Mouse (Mus musculus): Measurements from ENCODE around the gene Olfr1459. TPM values are rescaled to one million over a fixed set of nuclear protein-coding genes. Genes with fewer than 3 reads are reported as not detected.

Gene Olfr1459
- polyA plus RNA-seq (2016; fragmentation: Nextera tagmentation; extraction: Ambion mirVana), result not detected in 2 replicates

GRCm38 (mm10) chr19:13149449-13149848 lies at the start of gene Olfr1459:
Gene Olfr1459, minus strand, starts transcription at chr19:13149549.
- Histone ChIP-seq H3K4me3 (no peak within 1 kb of the TSS), H3K36me3 (replicated peaks) (no peaks in the 10 kb centered on the region), H3K27me3 (ENCODE audit: poor library complexity, severe bottlenecking) (no peaks in the 10 kb centered on the region), H3K9me3 (peaks cover 38% of the 10 kb centered on the region), H3K4me1 (no peaks in the 10 kb centered on the region), H3K27ac (no peak within 1 kb of the TSS)
- no peak for DNase-seq (ENCODE audit: extremely low spot score, low spot score)
- WGBS, result 79% methylated on average over 1 of the region's 1 CpGs

GRCm38 (mm10) chr19:13185434-13185833 lies 36.1 kb upstream of the Olfr1459 start, which contains the start of gene Olfr1462:
Gene Olfr1462, plus strand, starts transcription at chr19:13185734.
- no peak within 1 kb of the TSS for H3K4me3 ChIP-seq
- H3K27me3 ChIP-seq (ENCODE audit: poor library complexity, severe bottlenecking), result no peaks in the 10 kb centered on the region
- DNase-seq (ENCODE audit: extremely low spot score, low spot score), result no peak
- H3K27ac ChIP-seq, result no peak within 1 kb of the TSS
- H3K4me1 ChIP-seq, result no peaks in the 10 kb centered on the region
- 94% methylated on average over 1 of the region's 1 CpGs for WGBS
- peaks cover 53% of the 10 kb centered on the region for H3K9me3 ChIP-seq
- H3K36me3 ChIP-seq (replicated peaks), result no peaks in the 10 kb centered on the region

DNA sequence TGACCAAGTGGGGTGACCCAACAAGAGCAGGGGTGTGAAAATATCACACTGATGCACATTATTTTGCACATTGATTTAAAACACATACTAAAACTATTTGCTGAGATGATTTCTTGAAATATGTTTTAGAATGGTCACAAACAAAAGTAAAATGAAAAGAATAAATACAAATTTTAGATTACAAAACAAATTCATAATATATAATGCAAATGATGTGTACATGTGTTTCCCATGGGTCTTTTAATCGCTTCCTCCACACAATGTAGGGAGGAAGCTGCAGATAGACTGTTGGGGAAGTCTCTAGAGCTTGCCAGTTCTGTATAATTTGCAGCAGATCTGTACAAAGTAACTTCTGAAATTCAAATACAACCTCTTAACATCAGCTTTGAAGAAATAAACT lies 13.4 kb upstream of the Olfr1459 start, which contains the start of gene Olfr1461:
Gene Olfr1461 (plus strand): TSS at position 301 of the 400 bp plus-strand sequence.
- WGBS, result 51% methylated on average over 1 of the region's 1 CpGs
- Histone ChIP-seq H3K9me3 (peaks cover 9% of the 10 kb centered on the region), H3K27ac (no peak within 1 kb of the TSS), H3K36me3 (replicated peaks) (no peaks in the 10 kb centered on the region), H3K4me3 (no peak within 1 kb of the TSS), H3K4me1 (no peaks in the 10 kb centered on the region), H3K27me3 (ENCODE audit: poor library complexity, severe bottlenecking) (no peaks in the 10 kb centered on the region)
- DNase-seq (ENCODE audit: extremely low spot score, low spot score), result no peak

- 81% methylated on average over 3 of the region's 3 CpGs for whole genome bisulfite sequencing
- Histone ChIP-seq H3K27me3 (ENCODE audit: poor library complexity, severe bottlenecking) (no peaks in the 10 kb centered on the region), H3K9me3 (peaks cover 45% of the 10 kb centered on the region), H3K36me3 (replicated peaks) (no peaks in the 10 kb centered on the region), H3K4me3 (no peak within 1 kb of the TSS), H3K27ac (no peak within 1 kb of the TSS), H3K4me1 (no peaks in the 10 kb centered on the region)
- DNase-seq (ENCODE audit: extremely low spot score, low spot score), result no peak
Measured at GRCm38 (mm10) chr19:13106675-13107074, 42.7 kb downstream of the Olfr1459 start, which contains the start of gene Olfr1458. Gene Olfr1458, minus strand, starts transcription at chr19:13106775.

DNA sequence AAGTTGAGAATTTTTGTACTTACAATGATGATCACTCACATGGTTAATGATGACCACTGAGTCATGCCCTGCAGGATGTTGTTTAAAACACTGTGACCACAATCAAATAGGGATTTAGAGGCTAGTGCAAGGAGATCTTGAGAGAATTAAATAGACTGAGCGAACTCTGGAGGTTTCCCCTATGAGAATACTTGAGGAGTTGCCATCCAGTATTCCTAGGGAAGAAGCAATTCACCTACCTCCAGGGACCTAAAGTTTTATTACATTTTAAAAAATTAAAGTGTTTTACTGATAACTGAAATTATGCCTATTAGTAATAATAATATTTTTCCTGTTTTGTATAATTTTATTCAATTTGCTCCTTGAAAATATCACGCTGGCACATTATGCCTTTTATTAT lies 51.6 kb downstream of the Olfr1459 start, which contains the start of gene Olfr1457:
Gene Olfr1457 (minus strand): TSS at position 101 of the 400 bp plus-strand sequence.
- Histone ChIP-seq H3K27me3 (ENCODE audit: poor library complexity, severe bottlenecking) (no peaks in the 10 kb centered on the region), H3K36me3 (replicated peaks) (no peaks in the 10 kb centered on the region), H3K4me3 (no peak within 1 kb of the TSS), H3K27ac (no peak within 1 kb of the TSS), H3K4me1 (no peaks in the 10 kb centered on the region), H3K9me3 (peaks cover 22% of the 10 kb centered on the region)
- no peak for DNase-seq (ENCODE audit: extremely low spot score, low spot score)
- 69% methylated on average over 2 of the region's 2 CpGs for WGBS

- no peaks in the 10 kb centered on the region for H3K4me1 ChIP-seq
- H3K4me3 ChIP-seq, result no peak overlapping the region
- no peak for DNase-seq (ENCODE audit: extremely low spot score, low spot score)
- no peaks in the 10 kb centered on the region for H3K36me3 ChIP-seq (replicated peaks)
- WGBS, result 93% methylated on average over 1 of the region's 1 CpGs
- no peak overlapping the region for H3K27ac ChIP-seq
- no peaks in the 10 kb centered on the region for H3K27me3 ChIP-seq (ENCODE audit: poor library complexity, severe bottlenecking)
- peaks cover 36% of the 10 kb centered on the region for H3K9me3 ChIP-seq
Measured at GRCm38 (mm10) chr19:13093908-13094307, 55.4 kb downstream of the Olfr1459 start.

Other genes with a start within 250 kb of the Olfr1459 start
- gene Olfr1447, start 245.8 kb downstream of the Olfr1459 start, polyA plus RNA-seq (2016; fragmentation: Nextera tagmentation; extraction: Ambion mirVana), result not detected in 2 replicates
- not detected in 2 replicates for gene Olfr1448, start 225.1 kb downstream of the Olfr1459 start, polyA plus RNA-seq (2016; fragmentation: Nextera tagmentation; extraction: Ambion mirVana)
- not detected in 2 replicates for gene Olfr1449, start 218.7 kb downstream of the Olfr1459 start, polyA plus RNA-seq (2016; fragmentation: Nextera tagmentation; extraction: Ambion mirVana)
- not detected in 2 replicates for gene Olfr1450, start 199.3 kb downstream of the Olfr1459 start, polyA plus RNA-seq (2016; fragmentation: Nextera tagmentation; extraction: Ambion mirVana)
- not detected in 2 replicates for gene Olfr1451, start 154.5 kb downstream of the Olfr1459 start, polyA plus RNA-seq (2016; fragmentation: Nextera tagmentation; extraction: Ambion mirVana)
- not detected in 2 replicates for gene Olfr1453, start 121.2 kb downstream of the Olfr1459 start, polyA plus RNA-seq (2016; fragmentation: Nextera tagmentation; extraction: Ambion mirVana)
- not detected in 2 replicates for gene Olfr1454, start 88.9 kb downstream of the Olfr1459 start, polyA plus RNA-seq (2016; fragmentation: Nextera tagmentation; extraction: Ambion mirVana)
- not detected in 2 replicates for gene Olfr1457, start 51.7 kb downstream of the Olfr1459 start, polyA plus RNA-seq (2016; fragmentation: Nextera tagmentation; extraction: Ambion mirVana)
- not detected in 2 replicates for gene Olfr1458, start 42.8 kb downstream of the Olfr1459 start, polyA plus RNA-seq (2016; fragmentation: Nextera tagmentation; extraction: Ambion mirVana)
- not detected in 2 replicates for gene Olfr1461, start 13.5 kb upstream of the Olfr1459 start, polyA plus RNA-seq (2016; fragmentation: Nextera tagmentation; extraction: Ambion mirVana)
- gene Olfr1462, start 36.2 kb upstream of the Olfr1459 start, polyA plus RNA-seq (2016; fragmentation: Nextera tagmentation; extraction: Ambion mirVana), result not detected in 2 replicates
- gene Olfr1463, start 81.8 kb upstream of the Olfr1459 start, polyA plus RNA-seq (2016; fragmentation: Nextera tagmentation; extraction: Ambion mirVana), result not detected in 2 replicates
- not detected in 2 replicates for gene Olfr1465, start 166.0 kb upstream of the Olfr1459 start, polyA plus RNA-seq (2016; fragmentation: Nextera tagmentation; extraction: Ambion mirVana)
- not detected in 2 replicates for gene Olfr1466, start 189.3 kb upstream of the Olfr1459 start, polyA plus RNA-seq (2016; fragmentation: Nextera tagmentation; extraction: Ambion mirVana)
- not detected in 2 replicates for gene Olfr1467, start 212.7 kb upstream of the Olfr1459 start, polyA plus RNA-seq (2016; fragmentation: Nextera tagmentation; extraction: Ambion mirVana)